Mouse (Mus musculus) cerebellum, adult 11-12 months (tissue): ENCODE results near the gene Olfr1288.

Source experiments
- DNase-seq: peaks from one replicate; pipeline ENCODE4 v3.0.0; 2022

Gene Olfr1288

GRCm38 (mm10) chr2:111473801-111474200 is at the start of gene Olfr1288:
Olfr1288 (plus strand) TSS chr2:111474101.
- DNase-seq: no peak

- no peak for DNase-seq
Observed at GRCm38 (mm10) chr2:111448842-111449241, 25.1 kb upstream of the Olfr1288 start, which contains the start of gene Olfr1287. Olfr1287 (plus strand) TSS chr2:111449142.

- DNase-seq: no peak
Observed at GRCm38 (mm10) chr2:111480519-111480918, 6.6 kb downstream of the Olfr1288 start, which contains the start of gene Olfr1289. Olfr1289 (plus strand) TSS chr2:111480819.

- no peak for DNase-seq
Observed at GRCm38 (mm10) chr2:111493729-111494128, 19.8 kb downstream of the Olfr1288 start, which contains the start of gene Olfr1290. Olfr1290 (minus strand) TSS chr2:111493829.

GRCm38 (mm10) chr2:111496880-111497279 is 23.0 kb downstream of the Olfr1288 start, which contains the start of gene Olfr1291-ps1:
Olfr1291-ps1 (plus strand) TSS chr2:111497180.
- no peak for DNase-seq

GRCm38 (mm10) chr2:111517451-111517850 is 43.5 kb downstream of the Olfr1288 start:
- DNase-seq: no peak

GRCm38 (mm10) chr2:111524903-111525302 is 51.0 kb downstream of the Olfr1288 start, which contains the start of gene Olfr1293-ps:
Olfr1293-ps (plus strand) TSS chr2:111525203.
- no peak for DNase-seq
